Mouse (Mus musculus) naive thymus-derived CD4-positive, alpha-beta T cell, adult 2 months (primary cell): Measurements from ENCODE around the gene Sit1.

ENCODE experiments used
- DNase-seq: peaks from one replicate; pipeline ENCODE4 v3.0.0-alpha.2; 2011; ENCODE audit warnings: low read depth

Gene Sit1

DNA sequence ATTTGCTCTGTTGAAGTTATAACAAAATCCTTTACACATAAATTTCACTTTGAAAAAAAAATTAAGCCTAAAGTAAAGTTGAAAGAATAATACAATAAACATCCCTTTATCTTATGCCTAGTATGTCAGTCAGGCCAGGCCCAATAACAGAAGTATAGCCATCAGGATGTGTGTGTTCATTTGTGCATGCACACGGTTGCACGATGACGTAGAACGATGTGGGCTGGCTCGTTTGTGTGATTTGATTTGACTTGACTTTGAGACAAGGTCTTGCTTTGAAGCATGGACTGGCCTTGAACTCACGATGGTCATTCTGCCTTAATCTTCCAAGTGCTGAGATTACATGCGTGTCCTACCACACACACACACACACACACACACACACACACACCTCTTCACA, 16.7 kb downstream of the Sit1 start:
- no peak for DNase-seq

DNA sequence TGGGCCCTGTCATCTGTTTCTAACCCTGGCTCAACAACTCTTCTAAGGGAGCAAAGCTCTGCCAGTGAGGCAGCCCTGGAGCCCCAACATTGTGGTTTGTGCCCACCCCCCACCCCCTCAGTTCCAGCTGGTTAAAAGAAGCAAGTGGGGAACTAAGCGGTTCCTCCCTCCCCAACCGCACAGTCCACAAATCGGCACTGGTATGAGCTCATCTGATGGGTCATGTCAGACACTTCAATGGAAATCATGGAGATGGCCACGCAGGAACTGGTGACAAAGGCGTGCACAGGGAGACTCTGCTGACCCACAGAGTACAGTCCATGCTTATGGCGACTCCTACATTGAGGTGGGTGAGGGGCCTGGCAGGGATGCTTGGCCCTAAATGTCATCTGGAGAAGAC, 17.6 kb downstream of the Sit1 start:
- DNase-seq = no peak

- no peak for DNase-seq
Observed at GRCm38 (mm10) chr4:43463102-43463501, 20.4 kb downstream of the Sit1 start.

- DNase-seq = peak; percentile 57
Observed at GRCm38 (mm10) chr4:43457124-43457523, 26.4 kb downstream of the Sit1 start.

GRCm38 (mm10) chr4:43456470-43456869, 27.1 kb downstream of the Sit1 start:
- peak; percentile 83 for DNase-seq

- DNase-seq = peak; percentile 48
Observed at GRCm38 (mm10) chr4:43454041-43454836, 29.3 kb downstream of the Sit1 start, which contains the start of gene Cd72. Gene Cd72 (minus strand): TSS chr4:43454628.

DNA sequence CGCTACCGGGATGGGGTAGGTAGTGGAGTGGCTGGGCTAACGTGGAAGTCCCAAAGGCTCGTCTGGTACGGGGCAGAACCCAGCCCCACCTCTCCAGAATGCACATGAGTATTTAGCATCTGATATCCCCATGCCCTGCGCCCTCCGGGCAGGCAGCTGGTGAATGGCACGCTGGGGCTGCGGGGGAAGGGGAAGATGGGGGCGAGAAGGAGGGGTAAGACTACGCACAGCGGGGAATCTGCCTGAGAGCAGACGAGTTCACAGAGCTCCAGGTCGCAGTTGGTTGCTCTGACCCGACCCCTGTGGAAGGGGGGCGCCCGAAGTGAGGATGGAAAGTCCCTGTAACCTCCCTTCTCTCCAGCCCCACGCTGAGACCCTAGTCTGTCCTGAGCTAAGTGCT, 30.1 kb downstream of the Sit1 start:
- DNase-seq = peak; percentile 45

GRCm38 (mm10) chr4:43452315-43452714, 31.2 kb downstream of the Sit1 start:
- DNase-seq = no peak

DNA sequence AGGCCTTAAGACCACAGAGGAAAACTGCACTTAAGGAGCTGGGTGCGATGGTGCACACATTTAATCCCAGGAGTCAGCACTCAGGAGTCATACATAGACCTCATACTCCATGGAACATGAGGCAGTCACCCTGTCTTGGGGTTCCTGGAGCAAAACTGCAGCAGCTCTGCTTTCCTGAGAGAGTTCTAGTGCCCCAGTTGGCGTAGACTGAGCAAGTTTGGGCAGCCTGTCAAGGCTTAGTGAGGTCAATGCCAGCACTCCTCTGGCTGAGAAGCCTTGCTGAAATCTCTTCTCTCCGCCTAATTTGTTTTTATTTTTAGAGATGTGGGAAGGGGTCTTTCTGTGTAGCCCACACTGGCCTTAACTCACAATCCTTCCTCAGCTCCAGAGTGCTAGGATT, 35.0 kb downstream of the Sit1 start:
- no peak for DNase-seq

DNA sequence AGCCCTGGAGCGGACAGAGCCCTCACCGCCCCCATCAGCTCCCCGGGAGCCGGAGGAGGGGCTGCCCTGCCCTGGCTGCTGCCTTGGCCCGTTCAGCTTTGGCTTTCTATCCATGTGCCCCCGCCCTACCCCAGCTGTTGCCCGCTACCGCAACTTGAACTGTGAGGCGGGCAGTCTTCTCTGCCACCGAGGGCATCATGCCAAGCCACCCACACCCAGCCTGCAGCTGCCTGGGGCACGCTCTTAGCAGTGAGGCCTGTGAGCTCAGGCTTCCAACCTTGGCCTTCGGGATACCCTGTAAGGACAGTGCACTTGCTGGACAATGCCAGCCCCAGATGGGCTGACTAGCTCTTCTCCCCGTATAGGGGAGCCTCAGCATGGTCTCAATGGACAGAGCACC, 36.3 kb downstream of the Sit1 start:
- no peak for DNase-seq

- DNase-seq = peak; percentile 53
Observed at GRCm38 (mm10) chr4:43443511-43443910, 40.0 kb downstream of the Sit1 start.

DNA sequence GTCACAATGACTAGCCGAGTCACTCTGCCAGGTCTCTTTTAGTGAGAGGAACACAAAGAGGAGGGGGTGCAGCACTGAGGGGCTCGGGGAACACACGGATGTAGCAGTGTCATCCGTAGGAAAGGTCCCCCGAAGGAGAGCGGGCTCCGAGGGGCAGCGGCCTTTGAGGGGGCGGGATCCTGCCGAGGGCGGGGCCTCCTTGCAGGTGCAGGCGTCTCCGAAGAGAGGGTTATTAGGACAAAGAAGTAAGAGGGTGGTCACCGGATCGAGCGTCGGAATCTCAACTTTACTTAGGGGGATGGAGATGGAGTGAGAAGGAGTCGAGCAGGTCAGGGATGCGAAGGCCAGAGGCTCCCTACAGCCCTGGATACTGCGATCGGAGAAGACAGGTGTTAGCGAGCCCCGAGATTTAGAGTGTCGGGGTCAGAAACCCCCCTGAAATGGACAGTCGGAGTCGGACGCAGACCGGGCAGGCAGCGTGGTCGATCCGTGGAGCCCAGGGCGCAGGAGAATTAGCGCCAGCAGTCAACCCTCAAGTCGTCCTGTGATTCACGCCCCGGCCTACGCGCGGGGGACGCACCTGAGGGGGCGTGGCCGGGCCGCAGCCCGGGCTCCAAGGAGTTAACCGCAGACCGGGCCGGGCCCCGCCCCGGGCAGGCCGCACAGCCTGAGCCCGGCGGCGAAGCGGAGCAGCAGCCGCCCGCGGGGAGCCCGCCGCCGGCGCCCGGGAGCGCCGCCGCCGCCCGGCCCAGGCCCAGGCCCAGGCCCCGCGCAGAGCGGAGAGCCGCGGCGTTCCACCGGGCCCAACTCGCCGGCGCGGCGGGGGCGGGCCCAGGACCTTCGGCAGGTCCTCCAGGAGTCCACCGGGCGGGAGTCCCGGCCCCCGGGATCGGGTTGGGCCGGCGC, 40.8 kb downstream of the Sit1 start:
- DNase-seq = peak; percentile 81

DNA sequence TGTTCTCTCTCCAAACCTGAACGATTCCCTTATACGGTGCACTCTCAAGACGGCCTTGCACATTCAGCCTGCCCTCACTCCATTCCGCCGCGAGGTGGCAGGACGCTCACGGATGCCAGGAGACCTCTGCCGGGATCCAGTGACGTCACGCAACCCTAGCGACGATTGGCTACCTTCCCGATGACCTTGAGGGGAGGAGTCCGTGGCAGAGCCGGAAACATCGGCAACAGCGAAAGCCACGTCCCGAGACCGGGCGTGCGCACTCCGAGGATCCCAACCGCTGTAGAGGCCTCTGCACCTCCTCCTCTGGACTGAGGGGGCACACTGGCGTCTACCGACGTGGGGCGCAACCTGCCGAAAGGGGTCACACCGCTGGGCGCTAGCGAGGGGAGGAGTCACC, 41.5 kb downstream of the Sit1 start:
- DNase-seq = peak; percentile 100

DNA sequence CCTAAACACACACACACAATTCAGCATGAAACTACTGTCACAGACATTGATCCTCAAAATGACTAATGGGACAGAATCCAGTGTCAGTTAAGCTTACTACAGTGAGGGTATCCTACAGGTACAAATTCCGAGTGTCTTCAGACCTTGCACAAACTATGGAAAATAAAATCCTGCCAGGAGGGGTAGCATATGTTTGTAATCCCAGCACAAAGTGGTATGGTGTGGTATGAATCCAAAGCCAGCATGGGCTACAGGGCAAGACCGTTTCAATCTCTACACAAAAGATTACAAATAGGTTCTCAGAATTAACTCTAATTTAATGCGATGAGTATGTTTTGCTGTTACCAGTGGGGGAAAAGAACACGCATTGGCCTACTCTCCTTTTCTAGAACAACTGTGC, 41.9 kb downstream of the Sit1 start, which contains the start of gene Tesk1:
Gene Tesk1 (plus strand): TSS at position 301 of the 400 bp plus-strand sequence.
- no peak for DNase-seq

- DNase-seq = no peak
Observed at GRCm38 (mm10) chr4:43432832-43433231, 50.7 kb downstream of the Sit1 start.
